Mouse (Mus musculus): ENCODE measurements around the gene Mtg2. TPM values are rescaled to one million over a fixed set of nuclear protein-coding genes. Genes with fewer than 3 reads are reported as not detected.

Mtg2 gene
- polyA plus RNA-seq, 1 experiment from 2014 or later, result 35.0 TPM

GRCm38 (mm10) chr2:180133231-180133630 lies 62.8 kb downstream of the Mtg2 start:
- no peak for ATAC-seq (ENCODE audit: low FRiP score, low read depth)
- no peaks in the 10 kb centered on the region for H3K9me3 ChIP-seq
- no peaks in the 10 kb centered on the region for H3K4me1 ChIP-seq
- H3K4me3 ChIP-seq, result no peak overlapping the region
- 94% methylated on average over 4 of the region's 4 CpGs for WGBS
- H3K9ac ChIP-seq (replicated peaks), result no peak overlapping the region
- H3K36me3 ChIP-seq, result 0 out of 2 replicates have a peak, but pooled peaks cover 6% of the 10 kb centered on the region
- H3K27ac ChIP-seq (replicated peaks), result no peak overlapping the region
- no peaks in the 10 kb centered on the region for H3K27me3 ChIP-seq
- no peak overlapping the region for H3K4me2 ChIP-seq (replicated peaks)

- peaks cover 13% of the 10 kb centered on the region for H3K36me3 ChIP-seq
- 89% methylated on average over 3 of the region's 3 CpGs for WGBS
These were observed 63.5 kb downstream of the Mtg2 start for GRCm38 (mm10) chr2:180133911-180134310.

GRCm38 (mm10) chr2:180135414-180135813 lies 65.0 kb downstream of the Mtg2 start:
- Histone ChIP-seq H3K9me3 (no peaks in the 10 kb centered on the region), H3K9ac (replicated peaks) (no peak overlapping the region), H3K27me3 (no peaks in the 10 kb centered on the region), H3K4me3 (no peak overlapping the region), H3K36me3 (peaks cover 28% of the 10 kb centered on the region), H3K4me2 (replicated peaks) (no peak overlapping the region), H3K27ac (replicated peaks) (no peak overlapping the region), H3K4me1 (no peaks in the 10 kb centered on the region)
- 91% methylated on average over 5 of the region's 5 CpGs for WGBS
- no peak for ATAC-seq (ENCODE audit: low FRiP score, low read depth)

More at GRCm38 (mm10) chr2:180133911-180134310, 63.5 kb downstream of the Mtg2 start:
- H3K9me3 ChIP-seq, result no peaks in the 10 kb centered on the region
- no peak overlapping the region for H3K9ac ChIP-seq (replicated peaks)
- no peak overlapping the region for H3K4me2 ChIP-seq (replicated peaks)
- no peak for ATAC-seq (ENCODE audit: low FRiP score, low read depth)
- H3K27me3 ChIP-seq, result no peaks in the 10 kb centered on the region
- no peak overlapping the region for H3K27ac ChIP-seq (replicated peaks)
- no peaks in the 10 kb centered on the region for H3K4me1 ChIP-seq
- no peak overlapping the region for H3K4me3 ChIP-seq

Other genes with a start within 250 kb of the Mtg2 start
- gene Taf4, start 93.9 kb upstream of the Mtg2 start, polyA plus RNA-seq (2016; fragmentation: Nextera tagmentation; extraction: Ambion mirVana), result 5.0 and 5.1 TPM in 2 replicates
- 16.9 and 19.5 TPM in 2 replicates for gene Lsm14b, start 45.6 kb upstream of the Mtg2 start, polyA plus RNA-seq (2016; fragmentation: Nextera tagmentation; extraction: Ambion mirVana)
- 613 and 651 TPM in 2 replicates for gene Psma7, start 28.2 kb upstream of the Mtg2 start, polyA plus RNA-seq (2016; fragmentation: Nextera tagmentation; extraction: Ambion mirVana)
- 30.2 and 32.5 TPM in 2 replicates for gene Ss18l1, start 28.1 kb upstream of the Mtg2 start, polyA plus RNA-seq (2016; fragmentation: Nextera tagmentation; extraction: Ambion mirVana)
- 4.1 and 4.8 TPM in 2 replicates for gene Hrh3, start 33.9 kb downstream of the Mtg2 start, polyA plus RNA-seq (2016; fragmentation: Nextera tagmentation; extraction: Ambion mirVana)
- 52.7 and 52.8 TPM in 2 replicates for gene Osbpl2, start 48.7 kb downstream of the Mtg2 start, polyA plus RNA-seq (2016; fragmentation: Nextera tagmentation; extraction: Ambion mirVana)
- gene Adrm1, start 100.9 kb downstream of the Mtg2 start, polyA plus RNA-seq (2016; fragmentation: Nextera tagmentation; extraction: Ambion mirVana), result 214 and 217 TPM in 2 replicates
- 1.7 and 3.2 TPM in 2 replicates for gene Lama5, start 155.3 kb downstream of the Mtg2 start, polyA plus RNA-seq (2016; fragmentation: Nextera tagmentation; extraction: Ambion mirVana)
- gene Rps21, start 186.8 kb downstream of the Mtg2 start, polyA plus RNA-seq (2016; fragmentation: Nextera tagmentation; extraction: Ambion mirVana), result 393 and 434 TPM in 2 replicates
- 22.3 and 26.5 TPM in 2 replicates for gene Cables2, start 202.9 kb downstream of the Mtg2 start, polyA plus RNA-seq (2016; fragmentation: Nextera tagmentation; extraction: Ambion mirVana)
- gene Rbbp8nl, start 219.3 kb downstream of the Mtg2 start, polyA plus RNA-seq (2016; fragmentation: Nextera tagmentation; extraction: Ambion mirVana), result 0.08 and 0.16 TPM in 2 replicates

All from midbrain, embryonic 12.5 days (tissue).